Mouse (Mus musculus) spleen, postnatal 36 days (tissue): Measurements from ENCODE around the gene Mrm1.
"Not testable (repeated sequence)": the region's sequence is repeated elsewhere in the genome, so short reads cannot be mapped to it uniquely, and the experiment has no call there.

ENCODE experiments used
- DNase-seq, 2 experiments: peaks; one replicate each; pipeline ENCODE4 v3.0.0; 2022; ENCODE audit warnings: low spot score in 2 of 2, mixed read lengths in 1 of 2

The Mrm1 gene

DNA sequence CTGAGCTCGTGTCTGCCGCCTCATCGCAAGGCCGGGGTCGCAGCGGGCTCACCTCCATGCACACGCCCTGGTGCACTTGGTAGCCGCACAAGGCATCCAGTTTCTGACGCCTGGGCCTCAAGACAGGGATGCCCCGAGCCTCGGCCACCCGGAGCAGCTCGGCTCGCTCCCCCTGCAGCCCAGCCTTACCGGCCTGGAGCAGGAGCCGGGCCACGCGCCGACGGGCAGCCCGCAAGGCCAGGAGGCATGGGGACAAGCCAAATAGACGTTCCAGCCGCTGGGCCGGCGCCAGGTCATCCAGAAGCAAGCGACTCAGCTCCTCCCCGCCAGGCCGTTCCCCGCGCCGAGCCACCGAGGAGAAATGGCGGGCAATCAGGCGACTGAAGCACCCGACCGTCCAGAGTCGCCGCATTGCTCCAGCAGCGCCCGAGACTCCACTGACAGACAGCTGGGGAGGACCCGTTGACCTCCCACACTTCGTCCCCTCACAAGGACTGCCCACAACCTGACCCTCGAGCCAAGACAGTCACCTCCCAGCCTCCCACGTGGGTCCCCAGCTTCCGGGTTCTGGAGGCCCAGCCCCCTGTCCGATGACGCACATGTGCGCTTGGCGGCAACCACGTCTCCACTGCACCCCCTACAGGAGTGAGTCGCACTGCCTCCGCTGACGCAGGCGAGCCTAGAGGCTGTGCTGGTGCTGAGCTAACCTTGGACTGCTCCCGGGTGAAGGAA is at the start of gene Mrm1:
TSS of gene Mrm1 (minus strand) at position 555 of the 732 bp plus-strand sequence.
- peak; percentile 95 for DNase-seq

DNA sequence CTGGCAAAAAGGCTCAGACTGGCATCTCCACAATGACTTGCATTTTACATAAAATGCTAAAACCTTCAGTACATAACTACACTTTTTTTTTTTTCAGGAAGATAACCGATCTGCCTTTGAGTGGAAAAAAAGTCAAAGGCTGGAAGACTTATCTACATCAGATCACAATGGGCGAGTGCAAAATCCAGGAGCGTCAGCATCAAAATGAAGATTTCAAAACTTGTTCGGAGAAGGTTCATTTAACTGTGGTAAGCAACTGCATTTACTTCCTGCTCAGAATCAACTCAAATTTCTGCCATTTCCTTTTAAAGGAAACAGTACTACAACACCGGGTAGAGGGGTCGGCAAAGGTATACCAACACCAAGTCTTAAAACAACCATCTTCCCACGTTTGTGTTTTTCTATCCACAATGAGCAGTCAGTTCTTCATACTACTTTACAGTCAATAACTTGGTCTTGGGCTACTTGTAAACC is 49.5 kb upstream of the Mrm1 start:
- DNase-seq = peak in 1 of 2 experiments; percentile 23

DNA sequence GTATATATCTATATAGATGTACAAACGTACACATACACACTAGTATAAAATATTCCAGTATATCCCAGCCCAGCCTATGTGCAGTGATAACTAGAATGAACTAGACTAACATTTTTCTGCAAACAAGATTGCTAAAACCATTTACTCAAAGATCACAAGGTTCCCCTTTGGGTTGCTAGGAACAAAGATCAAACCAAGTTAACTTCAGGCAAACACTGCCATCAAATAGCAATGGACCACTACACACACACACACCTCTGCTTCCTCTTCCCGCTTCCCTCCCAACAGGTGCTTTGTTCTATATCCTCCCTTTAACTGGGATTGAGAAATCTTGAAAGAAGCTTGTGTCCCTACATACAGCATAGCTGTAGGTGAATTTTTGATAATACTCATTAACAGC is 48.3 kb upstream of the Mrm1 start:
- DNase-seq = no peak

DNA sequence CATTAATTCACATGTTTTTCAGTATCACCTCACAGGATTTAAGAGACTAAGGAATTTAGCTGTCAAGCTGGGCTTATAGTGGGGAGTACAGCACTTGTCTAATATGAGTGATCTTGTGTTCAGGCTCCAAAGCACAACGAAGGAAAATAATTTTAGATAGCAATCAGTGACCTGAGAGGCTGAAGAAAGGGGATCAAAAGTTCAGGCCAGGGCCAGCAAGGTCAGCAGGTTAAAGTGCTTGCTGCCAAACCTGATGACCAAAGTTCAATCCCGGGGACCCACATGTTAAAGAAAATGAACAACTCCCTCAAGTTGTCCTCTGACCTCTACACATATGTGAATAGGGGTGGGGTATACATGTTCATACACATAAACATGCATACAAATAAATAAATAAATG is 46.0 kb upstream of the Mrm1 start:
- DNase-seq = no peak

DNA sequence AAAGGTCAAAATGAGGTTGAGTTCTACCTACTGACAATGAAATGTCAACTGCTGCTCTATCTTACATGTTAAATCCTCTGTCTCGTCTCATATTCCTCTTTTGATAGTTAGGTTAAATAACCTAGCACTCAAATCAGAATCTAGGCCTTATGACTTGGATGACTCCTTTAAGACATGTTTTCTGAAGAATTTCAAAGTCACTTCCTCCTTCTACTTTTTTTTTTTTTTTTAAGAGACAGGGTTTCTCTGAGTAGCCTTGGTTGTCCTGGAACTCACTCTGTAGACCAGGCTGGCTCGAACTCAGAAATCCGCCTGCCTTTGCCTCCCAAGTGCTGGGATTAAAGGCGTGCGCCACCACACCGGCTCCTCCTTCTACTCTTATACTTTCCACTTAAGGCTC is 36.0 kb upstream of the Mrm1 start:
- no peak for DNase-seq

DNA sequence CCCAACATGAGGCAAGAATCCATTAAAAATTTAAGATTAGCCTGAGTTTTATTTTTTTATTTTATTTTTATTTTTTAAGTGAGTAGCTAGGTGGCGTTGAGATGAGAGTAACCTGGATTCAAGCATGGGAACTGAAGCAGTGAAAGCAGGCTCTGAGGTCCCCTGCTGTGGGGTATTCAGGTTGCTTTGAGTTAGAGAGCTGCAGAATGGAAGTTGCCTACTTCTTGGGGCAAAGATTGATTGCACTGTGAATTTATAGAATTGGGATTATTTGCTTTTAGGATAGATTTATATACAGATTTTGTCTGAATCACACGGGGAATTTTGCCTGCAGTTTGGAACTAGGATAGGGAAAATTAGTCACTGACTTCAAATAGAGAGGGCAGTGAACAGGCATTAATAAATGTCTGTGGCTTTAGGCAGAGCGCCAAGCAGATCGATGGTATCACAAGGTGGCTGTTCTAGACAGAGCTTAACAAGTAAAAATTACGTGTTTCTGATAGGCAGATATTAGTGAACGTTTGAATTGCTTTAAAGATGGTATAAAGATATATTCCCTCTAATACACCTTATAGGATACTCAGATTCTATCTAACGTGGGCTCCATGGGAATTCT is 28.3 kb upstream of the Mrm1 start:
- DNase-seq = no peak

DNA sequence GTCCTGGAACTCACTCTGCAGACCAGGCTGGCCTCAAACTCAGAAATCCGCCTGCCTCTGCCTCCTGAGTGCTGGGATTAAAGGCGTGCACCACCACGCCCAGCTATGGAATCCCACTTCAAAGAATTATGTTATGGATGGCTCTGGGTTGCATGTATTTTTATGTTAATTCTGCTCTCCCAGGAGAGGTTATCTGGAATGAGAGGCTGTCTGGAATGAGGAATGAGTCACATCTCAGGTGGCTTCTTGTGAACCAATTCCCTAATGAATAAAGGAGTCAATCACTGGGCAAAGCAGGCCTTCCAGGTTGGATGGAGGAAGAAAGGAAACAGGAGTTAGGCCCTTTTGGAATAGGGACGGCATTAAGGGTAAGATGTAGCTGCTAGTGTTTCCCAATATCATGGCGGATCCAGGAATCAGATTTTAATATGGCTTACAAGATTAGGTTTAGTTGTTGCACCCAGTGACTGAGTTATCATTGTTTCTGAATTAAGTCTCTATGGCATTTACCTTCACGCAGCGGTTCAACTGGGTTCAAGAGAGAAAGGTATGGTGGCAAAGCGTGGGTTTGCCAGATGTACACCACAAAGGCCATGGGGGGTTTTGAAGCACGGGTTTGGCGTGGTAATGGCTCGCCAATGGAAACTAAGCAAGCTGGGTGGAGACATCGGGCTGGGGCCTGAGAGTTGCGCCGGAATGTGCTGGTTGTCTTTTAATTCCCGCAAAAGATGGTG is 27.6 kb upstream of the Mrm1 start:
- no peak for DNase-seq

DNA sequence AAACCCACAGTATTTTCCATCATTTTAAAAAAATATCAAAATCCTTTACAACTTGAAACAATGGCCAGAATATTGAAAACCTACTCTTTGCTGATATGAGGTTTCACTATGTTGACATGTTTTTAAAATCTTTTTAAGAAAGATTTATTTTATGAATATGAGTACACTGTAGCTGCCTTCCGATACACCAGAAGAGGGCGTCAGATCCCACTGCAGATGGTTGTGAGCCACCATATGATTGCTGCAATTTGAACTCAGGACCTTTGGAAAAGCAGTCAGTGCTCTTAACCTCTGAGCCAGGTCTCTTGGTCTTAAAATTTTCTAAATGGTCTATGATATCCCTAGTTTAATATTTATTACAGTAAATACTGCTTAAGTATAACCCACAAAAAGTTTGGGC is 20.0 kb upstream of the Mrm1 start:
- DNase-seq = no peak

DNA sequence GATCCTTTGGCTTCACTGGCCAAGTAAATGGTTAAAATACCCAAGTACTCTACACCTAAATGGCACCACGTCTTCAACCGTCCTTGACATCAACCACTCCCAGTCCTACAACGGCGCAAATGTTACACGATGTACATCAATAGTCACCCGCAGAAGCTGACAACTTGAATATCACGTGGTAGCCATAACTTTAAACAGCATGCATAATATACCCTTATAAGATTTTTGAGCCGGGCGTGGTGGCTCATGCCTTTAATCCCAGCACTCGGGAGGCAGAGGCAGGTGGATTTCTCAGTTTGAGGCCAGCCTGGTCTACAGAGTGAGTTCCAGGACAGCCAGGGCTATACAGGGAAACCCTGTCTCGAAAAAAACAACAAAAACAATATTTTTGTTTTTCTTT is 10.2 kb upstream of the Mrm1 start:
- not testable (repeated sequence) for DNase-seq

DNA sequence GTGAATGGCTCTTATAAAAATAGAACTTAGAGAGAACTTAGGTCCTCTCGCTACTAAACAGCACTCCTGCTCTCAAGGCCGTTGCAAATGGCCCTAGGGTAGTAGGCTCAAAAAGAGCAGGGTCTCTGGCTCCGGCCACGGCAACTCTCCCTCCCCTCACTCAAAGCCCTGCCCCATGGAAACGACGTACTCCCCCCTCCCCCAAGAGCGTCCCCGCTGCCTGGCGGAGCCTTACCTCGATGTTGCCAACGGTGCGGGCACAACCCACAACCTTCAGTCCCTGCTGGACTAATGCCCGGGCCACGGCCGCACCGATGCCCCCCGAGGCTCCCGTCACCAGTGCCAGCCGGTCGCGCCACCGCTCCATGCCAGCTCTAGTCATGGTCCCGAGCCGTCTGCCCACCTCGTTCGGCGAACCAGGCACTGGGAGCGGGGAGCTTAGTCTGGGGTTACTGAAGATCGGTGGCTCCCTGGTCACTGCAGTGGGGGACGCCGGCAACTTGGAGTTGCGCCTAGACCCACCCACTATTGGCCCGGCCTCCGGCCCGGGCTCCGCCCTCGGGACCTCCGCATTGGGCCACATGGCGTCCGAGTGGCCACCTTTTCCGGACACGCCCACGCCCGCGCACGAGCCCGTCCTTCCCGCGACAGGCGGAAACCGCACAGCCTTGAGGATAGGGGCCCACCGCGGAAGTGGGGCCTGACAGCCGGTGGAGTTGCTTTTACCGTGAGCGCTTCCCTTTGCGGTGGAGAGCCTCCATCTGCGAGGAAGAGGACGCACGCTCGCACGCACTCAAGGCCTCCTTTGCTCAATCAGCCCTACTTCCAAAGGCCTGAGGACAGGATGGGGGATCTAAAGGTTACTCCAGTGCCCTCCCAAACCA is 9.4 kb upstream of the Mrm1 start, which contains the start of gene Dhrs11:
TSS of gene Dhrs11 (minus strand) at position 479 of the 884 bp plus-strand sequence.
- DNase-seq = peak; percentile 95 to 96

DNA sequence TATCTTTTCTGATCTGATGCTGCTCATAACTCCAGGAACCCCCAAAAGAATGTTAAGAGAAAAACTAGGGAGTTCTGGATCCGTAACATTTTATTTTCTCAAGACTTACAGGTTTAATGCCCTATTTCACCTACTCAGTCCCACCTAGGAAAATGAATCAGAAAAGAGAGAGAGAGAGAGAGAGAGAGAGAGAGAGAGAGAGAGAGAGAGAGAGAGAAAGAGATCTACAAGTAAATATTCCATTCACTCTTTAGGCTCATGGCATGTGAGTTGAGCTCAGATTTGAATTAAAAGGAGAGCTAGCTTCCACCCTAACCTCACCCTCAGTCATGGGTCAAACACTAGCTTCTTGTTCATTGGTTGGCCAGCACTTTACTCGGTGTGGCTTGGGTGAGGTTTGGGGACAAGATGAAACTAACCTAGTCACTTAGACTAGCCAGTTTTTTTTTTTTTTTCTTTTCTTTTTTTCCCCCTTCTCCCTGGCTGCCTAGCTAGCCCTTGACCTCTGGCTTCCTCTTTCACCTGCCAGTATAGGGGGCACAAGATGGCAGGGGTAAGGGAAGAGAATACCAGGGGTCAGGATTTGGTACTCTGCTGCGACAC is 8.7 kb upstream of the Mrm1 start:
- DNase-seq = no peak

DNA sequence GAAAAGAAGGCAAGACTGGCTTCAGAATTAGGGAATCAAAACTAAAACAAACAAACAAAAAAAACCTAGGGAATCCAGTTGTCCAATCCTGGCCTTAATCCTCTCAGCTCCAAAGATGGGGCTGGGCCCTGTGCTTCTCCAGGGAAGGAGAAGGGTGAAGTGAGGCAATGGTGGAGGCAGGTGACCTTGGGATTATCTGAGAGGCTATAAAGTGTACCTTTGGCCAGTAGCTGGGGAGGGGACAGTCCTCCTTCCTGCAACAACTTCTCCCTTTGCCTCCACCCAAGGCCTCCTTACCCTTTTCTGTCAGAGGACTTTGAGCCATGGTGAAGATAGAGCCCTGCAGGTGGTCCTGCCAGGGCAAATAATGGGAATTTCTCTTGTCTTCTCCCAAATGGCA is 8.2 kb upstream of the Mrm1 start:
- DNase-seq = no peak

DNA sequence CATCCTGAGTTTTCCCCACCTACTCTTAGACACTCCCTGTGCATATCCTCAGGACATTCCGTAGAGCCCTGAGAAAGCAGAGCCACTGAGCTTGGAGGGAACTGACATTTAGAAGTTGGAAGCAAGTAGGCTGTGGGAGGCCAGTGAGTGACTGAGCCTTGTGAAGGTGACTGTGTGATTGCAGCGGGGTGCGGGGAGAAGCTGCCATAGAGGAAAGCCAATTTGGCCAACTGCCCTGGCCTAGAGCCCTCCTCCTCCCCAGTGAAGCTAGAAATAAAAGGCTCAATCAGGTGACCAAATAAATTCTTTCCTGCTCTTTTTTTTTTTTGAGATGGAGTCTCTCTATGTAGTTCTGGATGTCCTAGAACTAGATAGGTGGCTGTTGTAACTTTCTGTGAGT is 6.9 kb upstream of the Mrm1 start:
- no peak for DNase-seq

DNA sequence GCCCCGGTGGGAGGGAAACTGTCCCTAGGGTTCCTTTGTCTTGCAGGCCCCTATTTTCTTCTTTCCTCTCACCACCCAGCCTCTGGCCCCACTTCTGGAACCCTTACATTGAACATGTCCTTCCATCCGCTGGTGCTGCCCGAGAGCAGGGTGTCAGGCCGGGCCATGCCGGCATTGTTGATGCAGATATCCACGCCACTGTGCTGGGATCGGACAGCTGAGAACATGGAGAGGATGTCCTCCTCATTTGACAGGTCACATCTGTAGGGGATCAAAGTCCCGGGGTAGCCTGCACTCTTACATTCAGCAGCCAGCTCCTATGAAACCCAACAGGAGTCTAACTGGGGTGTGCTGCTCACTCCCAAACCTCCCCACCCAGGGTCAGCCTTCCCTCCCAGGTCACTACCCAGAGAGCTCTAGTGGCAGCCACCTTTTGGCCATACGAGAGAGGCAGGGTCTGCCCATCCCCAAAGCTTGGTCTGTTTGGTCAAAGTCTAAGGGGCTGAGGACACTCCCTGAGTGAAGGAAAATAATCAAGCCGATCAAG is 6.0 kb upstream of the Mrm1 start:
- DNase-seq = no peak

DNA sequence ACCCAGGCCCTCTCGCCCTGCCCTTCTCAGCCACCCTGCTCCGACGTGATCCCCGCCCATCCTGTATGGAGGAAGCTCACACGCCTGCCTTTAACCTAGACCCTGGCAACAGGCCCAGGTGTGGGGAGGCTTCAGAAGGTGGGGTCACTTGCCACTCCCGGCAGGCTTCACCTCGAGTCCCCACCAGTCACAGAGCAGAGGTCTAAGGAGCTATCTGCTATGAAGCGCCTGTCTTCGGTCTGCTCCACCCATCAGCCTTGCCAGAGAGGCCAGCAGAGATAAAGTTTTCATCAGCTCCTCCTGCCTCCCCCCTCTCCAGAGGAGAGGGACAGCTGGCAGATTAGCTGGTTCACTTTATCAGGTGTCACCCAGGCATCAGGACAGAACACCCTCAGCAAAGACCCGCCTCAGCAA is 4.2 kb upstream of the Mrm1 start:
- peak; percentile 77 to 89 for DNase-seq

DNA sequence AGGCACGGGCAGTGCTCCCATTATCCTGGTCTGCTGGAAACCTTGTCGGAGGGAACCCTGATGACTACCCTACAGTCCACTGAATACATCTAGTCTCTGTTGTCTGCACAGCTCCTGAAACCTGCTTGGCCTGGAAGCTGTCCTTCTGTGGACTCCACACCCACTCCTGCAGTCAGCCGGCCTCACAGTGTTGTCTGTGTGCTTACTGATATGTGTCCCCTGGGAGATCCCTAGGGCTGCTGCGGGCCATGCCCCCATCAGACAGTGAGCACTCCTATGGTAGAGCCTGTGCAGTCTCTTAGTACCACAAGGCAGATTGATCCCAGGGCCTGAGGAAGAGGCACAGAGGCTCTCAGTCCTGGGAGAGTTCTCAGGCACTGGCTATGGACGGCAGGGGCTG is 3.2 kb upstream of the Mrm1 start:
- DNase-seq = peak in 1 of 2 experiments; percentile 54

DNA sequence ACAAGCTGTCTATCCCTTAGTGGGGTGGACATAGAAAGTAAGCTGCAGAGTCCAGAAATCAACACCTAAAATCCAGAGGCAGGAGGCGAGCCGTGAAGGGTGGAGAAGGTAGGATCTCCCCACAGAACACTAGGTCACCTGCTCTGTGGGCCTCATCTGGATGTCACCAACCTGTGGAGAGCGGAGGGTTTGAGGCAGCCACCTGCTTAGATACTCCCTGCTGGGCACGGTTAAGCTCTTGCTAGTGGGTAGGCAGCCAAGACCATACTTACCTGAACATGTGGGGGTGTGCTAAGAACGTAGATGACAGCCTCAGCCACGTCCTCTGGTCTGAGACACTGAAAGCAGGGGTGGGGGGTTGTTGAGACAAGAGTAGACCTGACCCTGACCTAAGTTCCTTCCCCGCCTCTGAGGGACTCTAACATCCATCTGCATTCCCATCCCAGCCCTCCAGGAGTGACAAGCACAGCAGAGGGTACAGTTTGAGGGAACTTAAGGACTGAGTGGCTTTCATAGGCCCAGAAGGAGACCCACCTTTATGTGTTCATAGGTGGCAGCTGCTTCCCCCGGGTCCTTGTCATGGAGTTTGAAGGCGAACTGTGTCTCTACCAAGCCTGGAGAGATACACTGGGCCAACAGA is 1.9 kb upstream of the Mrm1 start:
- no peak for DNase-seq

DNA sequence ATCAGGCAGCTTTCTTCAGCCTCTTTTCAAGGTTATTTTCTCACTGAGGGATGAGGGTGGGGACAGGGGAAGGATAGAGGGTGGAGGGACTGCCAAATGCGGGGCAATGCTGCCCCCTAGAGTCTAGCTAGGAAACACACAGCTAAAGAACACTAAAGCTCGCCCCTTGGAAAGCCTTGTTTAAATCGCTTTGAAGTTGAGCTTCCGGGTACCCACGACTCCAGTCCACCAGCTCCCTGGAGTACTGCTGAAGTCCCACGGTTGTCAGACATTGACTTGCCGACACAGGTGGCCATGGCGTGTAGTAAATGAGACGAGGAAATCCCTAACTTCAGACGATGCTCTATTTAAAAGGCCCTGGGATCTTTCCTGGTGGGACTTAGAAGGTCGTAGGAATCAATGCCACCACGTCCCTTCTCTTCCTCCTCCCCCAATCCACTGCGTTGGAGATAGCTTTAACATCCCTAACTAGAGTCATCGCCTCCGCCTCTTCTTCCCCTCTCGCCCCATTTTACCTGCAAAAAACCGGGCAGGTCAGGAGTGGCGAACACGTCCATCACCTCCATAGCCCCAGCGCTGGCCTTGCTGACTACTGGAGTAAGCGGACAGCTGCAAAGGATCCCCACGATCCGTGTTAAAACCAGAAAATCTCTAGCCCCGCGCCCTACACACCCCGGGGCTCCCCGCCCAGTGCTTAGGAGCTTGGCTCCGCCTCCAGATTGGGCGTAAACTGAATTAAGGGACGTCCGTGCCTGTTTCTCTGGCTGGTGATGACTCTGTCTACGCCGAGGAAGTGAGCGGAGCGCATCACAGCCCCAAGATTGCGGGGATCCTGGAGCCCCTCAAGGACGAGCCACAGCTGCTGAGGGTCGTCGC is 992 bp downstream of the Mrm1 start:
- DNase-seq = peak; percentile 87 to 90

DNA sequence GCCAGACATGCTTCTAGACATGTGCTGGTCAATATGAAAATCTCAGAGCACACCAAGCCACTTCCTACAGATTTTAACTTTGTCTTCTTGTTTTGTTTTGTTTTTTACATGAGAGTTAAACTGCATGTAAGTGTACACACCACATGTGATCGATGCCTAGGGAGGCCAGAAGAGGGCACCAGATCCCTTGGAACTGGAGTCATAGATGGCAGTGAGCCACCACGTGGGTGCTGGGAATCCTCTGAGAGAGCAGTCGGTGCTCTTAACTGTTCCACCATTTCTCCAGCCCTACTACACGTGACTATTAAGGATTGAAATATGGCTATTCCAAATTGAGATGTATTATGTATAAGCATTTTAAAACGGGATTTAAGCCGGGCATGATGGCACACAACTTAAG is 2.0 kb downstream of the Mrm1 start:
- no peak for DNase-seq
